Mouse (Mus musculus) c-Kit-positive CD71-positive TER-119-positive erythroid progenitor cells, embryonic 14.5 days (primary cell): ENCODE measurements around the gene Galnt9.

Experiments used
- DNase-seq: peaks from one replicate; pipeline ENCODE4 v3.0.0-alpha.2; 2013; ENCODE audit warnings: low spot score

Galnt9 gene

DNA sequence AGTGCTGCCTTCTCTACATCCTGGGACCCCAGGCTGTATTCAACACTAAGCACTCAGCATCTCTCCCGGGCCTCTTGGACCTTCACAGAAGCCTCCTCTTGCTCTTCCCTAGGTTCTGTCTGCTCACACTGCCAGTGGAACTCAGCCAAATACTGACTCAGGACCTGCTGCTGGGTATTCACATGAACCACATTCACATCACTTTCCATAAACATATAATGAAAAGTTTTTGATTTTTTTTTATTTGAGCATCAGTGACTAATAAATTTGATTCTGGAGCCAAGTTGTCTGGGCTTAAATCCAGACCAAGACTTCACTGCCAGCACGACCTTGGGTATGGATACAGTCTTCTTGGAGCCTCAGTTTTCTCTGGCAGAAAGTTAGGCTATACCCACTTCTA is 3.2 kb upstream of the Galnt9 start:
- DNase-seq: no peak

- DNase-seq: no peak
Measured at GRCm38 (mm10) chr5:110541456-110541855, 2.7 kb upstream of the Galnt9 start.

DNA sequence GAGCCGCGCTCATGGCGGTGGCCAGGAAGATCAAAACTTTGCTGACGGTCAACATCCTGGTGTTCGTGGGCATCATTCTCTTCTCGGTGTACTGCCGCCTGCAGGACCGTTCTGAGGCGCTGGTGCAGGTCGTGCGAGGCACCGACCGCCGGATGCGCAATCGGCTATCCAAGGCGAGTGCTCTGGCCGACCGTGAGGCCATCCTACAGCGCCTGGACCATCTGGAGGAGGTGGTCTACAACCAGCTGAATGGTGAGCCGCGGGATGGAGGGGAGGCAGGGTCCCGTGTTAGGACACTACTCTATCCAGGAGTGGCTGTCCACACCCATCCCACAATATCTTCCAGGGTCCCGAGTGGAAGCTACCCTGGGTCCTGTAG is 525 bp downstream of the Galnt9 start:
- no peak for DNase-seq

DNA sequence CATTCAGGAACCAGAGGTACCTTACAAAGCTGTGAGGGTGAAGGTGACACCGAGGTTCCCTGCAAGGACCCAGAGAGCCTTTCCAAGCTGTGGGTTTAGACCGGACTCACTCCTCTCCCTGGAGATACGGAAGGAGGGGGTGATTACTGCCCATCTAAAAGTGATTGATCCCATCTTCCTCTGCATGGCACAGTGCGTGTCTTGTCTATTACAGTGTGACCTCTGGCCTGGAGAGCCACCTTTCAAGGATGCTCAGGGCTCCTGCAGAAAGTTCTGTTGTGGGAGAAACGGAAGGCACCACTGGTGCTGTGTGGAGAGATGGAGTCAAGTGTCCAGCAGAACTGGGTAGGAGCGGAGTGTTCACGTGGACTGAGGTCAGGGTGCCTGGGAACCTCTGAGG is 1.2 kb downstream of the Galnt9 start:
- no peak for DNase-seq

DNA sequence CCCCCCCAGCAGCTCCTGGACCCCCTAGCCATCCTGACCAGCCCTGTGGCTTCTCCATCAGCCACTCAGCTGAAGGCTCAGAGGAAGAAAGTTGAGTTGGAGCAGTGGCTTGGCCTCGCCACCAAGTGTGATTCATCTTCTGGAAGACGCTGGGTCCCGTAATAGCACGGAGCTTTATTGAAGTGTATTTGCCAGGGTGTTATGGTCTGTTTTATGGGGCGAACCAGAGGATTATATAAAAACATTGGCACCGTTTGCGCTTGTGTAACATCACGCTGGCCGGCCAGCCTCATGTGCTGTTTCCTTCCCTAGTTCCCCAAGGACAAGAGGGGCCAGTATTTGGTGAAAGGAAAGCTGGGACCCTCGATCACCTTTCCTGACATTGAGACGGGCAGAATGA is 2.0 kb downstream of the Galnt9 start:
- no peak for DNase-seq

DNA sequence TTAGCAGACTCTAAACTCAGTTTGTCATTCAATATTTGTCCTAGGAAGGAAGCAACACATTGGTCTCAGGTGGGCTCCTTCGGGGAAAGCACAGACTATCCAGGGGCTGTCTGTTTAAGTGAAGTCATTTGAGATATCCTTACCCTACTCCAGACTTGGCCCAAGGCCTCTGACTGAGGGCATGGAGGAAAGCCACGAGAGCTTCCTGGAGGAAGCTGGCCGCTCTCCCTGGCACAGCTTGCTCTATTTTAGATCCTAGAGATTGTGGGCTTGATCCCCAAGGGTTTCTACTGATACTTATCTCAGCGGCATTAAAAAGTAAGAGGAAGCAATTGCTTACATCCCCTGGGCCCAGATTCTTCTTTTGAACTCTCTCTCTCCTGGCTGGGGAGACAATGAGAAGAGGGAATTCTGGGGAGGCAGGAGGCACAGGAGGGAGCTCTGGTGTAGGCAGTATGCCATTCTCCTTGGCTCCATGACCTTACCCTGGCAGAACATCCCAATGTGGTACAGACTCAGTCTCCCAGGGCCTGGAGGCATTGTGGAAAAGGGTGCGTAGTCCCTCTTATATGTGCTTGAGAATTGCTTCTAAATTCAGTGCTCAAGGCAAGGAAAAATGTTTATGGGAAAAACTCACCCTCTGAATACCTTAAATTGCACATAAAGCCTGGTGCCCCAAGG is 2.7 kb downstream of the Galnt9 start:
- DNase-seq: no peak

DNA sequence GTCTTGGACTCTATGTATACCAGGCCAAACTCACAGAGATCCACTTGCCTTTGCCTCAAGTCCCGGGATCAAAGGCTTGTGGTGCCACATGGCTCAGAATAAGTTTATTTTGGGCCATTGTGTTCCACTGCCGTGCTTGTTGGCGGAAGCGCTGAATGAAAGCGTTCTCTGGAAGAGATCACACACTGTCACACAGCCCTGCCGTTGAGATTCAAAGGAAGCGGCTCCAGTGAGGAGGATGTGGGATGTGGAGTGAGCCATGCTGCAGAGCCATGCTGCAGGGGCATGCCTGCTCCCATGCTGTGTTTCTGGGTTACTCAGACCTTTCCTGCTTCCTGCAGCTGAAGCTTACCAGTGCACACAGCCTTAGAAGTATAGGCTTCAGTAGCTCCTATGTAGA is 4.3 kb downstream of the Galnt9 start:
- DNase-seq: no peak

- DNase-seq: no peak
Measured at GRCm38 (mm10) chr5:110550189-110550588, 6.0 kb downstream of the Galnt9 start.

- no peak for DNase-seq
Measured at GRCm38 (mm10) chr5:110550841-110551240, 6.7 kb downstream of the Galnt9 start.

- DNase-seq: no peak
Measured at GRCm38 (mm10) chr5:110552005-110552404, 7.8 kb downstream of the Galnt9 start.

DNA sequence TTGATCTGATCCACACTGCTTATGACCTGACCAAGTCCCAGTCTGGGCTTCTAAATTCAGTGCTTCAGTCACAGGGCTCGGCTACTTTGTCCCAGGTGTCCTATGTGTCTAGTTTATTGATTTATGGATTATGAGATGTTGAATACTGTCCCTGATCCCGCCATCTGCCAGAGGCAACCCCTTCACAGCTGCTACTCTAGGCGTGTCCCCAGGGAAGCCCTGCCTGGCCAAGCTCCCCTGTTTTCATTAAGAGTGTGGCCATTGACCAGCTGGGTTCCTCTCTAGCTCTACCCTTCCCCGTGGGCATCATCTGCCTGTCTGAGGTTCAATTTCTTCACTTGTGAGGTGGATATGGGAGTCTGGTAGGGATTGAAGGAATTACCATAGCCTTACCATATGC is 9.2 kb downstream of the Galnt9 start:
- DNase-seq: no peak

- DNase-seq: no peak
Measured at GRCm38 (mm10) chr5:110555198-110555597, 11.0 kb downstream of the Galnt9 start.

DNA sequence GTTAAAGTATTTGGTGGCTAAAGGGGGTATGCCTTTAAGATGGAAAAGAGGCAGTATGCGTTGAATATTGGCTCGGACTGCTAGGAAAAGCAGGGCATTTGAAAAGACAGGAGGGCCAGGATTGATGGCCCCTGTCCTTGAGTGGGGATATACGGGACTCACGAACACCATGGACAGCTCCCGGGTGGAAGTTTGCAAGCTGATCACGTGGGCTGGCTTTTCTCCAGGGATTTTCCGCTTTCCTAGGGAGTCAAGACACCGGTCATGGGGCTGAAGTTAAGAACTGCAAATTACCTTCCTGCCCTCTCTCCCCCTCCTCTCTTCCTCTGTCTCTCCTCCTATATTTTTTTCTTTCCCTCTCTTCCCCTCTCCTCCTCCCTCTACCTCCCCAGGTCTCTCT is 14.2 kb downstream of the Galnt9 start:
- no peak for DNase-seq

DNA sequence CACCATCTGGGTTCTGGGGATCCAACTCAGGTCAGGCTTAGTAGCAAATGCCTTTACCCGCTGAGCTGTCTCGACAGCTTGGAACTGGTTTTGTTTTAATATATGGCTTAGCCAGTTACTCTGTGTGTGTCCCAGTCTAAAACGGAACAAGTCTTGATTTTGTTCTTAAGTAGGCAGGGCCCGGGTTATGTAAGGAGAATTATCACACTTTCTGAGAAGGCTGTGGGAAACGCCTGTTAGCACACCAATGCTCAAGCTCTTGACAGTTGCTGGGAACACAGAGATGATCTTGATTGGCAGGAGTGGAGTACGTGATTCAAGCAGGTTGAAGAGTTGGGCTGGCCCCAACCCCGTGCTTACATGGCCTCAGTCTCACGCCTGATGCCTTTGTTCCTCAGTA is 15.5 kb downstream of the Galnt9 start:
- DNase-seq: no peak

GRCm38 (mm10) chr5:110562741-110563326 is 18.7 kb downstream of the Galnt9 start:
- DNase-seq: no peak

DNA sequence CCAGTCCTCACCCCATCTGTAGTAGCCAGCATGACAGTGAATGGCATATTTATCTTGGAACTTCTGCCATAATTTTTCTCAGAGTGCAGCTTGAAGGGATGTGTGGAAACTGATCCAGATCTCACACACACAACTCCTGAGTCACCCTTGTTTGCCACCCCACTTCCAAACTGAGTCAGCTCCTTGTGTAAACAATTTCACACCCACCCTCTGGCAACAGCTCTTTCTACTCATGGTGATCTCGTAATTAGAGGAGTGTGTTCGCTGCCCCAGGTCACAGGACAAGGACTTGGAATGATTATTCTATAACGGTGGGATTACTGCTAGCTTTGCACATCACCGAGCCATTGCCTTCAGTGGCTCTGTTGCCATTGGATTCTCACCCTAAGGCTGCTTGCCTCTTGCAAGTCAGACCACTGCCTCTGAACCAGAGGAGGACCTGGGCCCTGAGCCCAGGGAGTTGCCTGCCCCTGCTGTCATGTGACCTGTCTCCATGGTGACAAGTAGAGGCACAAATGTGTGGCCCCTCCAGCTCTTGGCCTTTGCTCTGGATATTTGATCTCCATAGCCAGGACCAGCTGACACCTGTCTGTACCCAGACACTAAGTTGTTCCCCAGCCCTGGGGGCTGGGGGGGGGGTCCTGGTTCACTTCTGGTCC is 21.0 kb downstream of the Galnt9 start:
- DNase-seq: no peak

- DNase-seq: peak; percentile 22
Measured at GRCm38 (mm10) chr5:110567547-110567946, 23.4 kb downstream of the Galnt9 start.

DNA sequence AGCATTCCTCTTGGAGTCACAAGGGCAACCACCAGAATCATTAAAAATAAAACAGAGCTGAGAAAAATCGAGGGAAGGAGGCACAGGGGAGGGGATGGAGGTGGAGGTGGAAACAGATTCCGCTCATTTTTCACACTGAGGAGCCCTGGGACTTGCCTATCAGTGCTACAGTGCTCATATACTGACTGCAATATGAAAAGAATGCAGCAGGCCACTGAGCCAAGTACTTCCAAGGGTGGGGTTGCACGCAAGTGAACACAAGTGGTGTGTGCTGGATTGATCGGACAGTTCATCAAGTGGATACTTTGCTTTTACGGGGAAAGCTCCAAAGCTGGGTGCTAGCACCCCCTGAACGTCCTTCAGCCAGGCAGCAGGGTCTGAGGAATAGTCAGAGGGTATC is 30.7 kb downstream of the Galnt9 start:
- no peak for DNase-seq

- no peak for DNase-seq
Measured at GRCm38 (mm10) chr5:110579296-110579695, 35.1 kb downstream of the Galnt9 start.

- no peak for DNase-seq
Measured at GRCm38 (mm10) chr5:110580569-110581239, 36.5 kb downstream of the Galnt9 start.

GRCm38 (mm10) chr5:110582647-110583538 is 38.7 kb downstream of the Galnt9 start:
- no peak for DNase-seq

DNA sequence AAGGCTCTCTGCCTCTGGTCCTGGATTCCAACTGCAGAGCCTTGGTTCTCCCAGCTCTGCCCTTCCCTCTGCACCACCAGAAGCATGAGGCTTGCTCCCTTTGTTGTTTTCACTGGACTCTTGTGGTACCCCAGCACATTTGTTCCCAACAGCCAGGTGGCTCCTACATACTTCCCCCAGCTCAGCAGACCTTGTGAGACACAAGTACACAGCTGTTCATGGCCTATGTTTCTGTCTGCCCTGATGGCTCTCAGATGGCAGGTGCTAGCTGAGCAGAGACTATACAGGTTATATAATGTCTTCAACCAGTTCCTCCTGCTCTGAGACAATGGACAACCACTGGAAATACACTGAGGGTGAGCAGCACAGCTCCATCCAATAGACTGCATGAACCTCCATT is 43.3 kb downstream of the Galnt9 start:
- DNase-seq: no peak
